Mouse (Mus musculus): ENCODE results near the gene Mgat4e.
A peak's percentile ranks its signal among the peaks of the same experiment; 100 is the strongest.

Mgat4e gene

GRCm38 (mm10) chr1:134513312-134513860 is 36.1 kb downstream of the Mgat4e start:
- peak; percentile 65 to 77 for DNase-seq

GRCm38 (mm10) chr1:134512584-134512983 is 36.9 kb downstream of the Mgat4e start:
- no peak for DNase-seq

DNA sequence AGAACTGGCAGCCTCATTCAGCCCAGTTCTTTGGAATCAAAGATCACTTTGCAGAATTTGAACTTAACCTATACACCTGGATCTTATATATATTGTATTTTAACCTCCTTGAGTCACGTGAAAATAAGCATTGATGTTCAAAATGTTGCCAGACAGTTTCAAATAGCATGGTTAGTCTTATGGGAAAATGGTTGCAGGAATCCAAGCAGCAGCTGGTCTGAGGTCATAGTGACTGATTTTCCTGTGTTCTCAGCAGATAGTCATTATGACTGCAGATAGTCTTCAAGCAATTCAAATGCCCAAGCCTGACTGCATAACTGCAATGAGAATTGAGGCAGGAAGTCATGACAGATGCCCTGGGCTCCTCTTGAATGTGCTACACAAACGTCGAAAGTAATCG is 37.3 kb downstream of the Mgat4e start:
- no peak for DNase-seq

GRCm38 (mm10) chr1:134510018-134510417 is 39.5 kb downstream of the Mgat4e start:
- no peak for DNase-seq

GRCm38 (mm10) chr1:134506201-134506600 is 43.3 kb downstream of the Mgat4e start:
- DNase-seq = no peak

GRCm38 (mm10) chr1:134500916-134501315 is 48.6 kb downstream of the Mgat4e start:
- no peak for DNase-seq

DNA sequence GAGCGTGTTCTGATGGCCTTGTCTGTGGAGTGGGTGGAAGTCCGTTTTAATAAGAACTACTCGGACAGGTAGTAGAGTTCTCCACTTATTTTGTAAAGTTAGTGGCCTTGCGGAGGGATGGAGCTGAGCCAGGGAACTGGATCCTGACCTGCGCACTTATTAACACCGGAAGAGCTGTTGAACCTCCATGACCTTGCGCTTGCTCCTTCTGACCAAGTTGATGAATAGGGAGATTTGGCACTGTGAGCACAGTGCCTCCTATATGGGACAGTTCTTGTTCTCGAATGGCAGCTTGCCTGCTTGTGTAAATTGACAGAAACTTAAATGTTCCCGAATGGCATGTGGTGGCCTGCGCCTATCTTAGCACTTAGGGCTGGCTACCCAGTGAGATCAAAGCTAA is 53.5 kb downstream of the Mgat4e start:
- peak in 1 of 2 experiments; percentile 14 for DNase-seq

- no peak for DNase-seq
Observed at GRCm38 (mm10) chr1:134495216-134495539, 54.3 kb downstream of the Mgat4e start.

- peak; percentile 98 to 99 for DNase-seq
Observed at GRCm38 (mm10) chr1:134494428-134495215, 54.9 kb downstream of the Mgat4e start, which contains the start of gene Rabif. Gene Rabif, plus strand, starts transcription at chr1:134494648.

GRCm38 (mm10) chr1:134493956-134494355 is 55.5 kb downstream of the Mgat4e start:
- DNase-seq = no peak

- DNase-seq = no peak
Observed at GRCm38 (mm10) chr1:134493496-134493895, 56.0 kb downstream of the Mgat4e start.

GRCm38 (mm10) chr1:134492276-134492675 is 57.2 kb downstream of the Mgat4e start:
- DNase-seq = no peak
